24 mouse cellular contexts compared by ENCODE assay signal in the genomic region with DNA sequence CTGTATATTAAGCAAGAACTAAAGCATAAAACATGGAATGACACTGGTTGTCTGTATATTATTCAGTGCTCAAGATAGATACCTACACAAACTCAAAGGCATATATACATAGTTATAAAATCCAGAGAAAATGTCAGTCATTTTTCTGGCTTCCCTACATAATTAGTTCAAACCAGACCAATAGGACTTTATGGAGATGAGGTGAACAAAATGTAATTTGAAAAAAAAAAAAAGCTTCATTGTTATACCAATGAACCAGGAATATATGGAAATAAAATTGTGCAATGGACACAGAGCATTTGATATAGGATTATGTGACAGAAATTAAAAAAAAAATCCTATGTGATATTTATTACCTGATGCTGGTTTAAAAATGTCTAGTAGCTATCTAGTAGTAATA.
DNase-seq lines count a peak whose midpoint lies in the region; ATAC-seq and TF ChIP-seq lines count a peak whose summit lies in the region.
"Had no signal": no experiment of that assay in that cellular context is flagged by ENCODE, and none has a peak within 500 bp of the region (broad histone marks: within the 10 kb centered on the region; RNA-seq: fewer than 3 reads in every experiment).

No protein-coding gene starts in this region.

- peak overlapping the region; percentile 65 for H3K9ac ChIP-seq in MEL (ENCODE audit: control insufficient read depth, low read depth, low read length, poor library complexity, severe bottlenecking)
- H3K9ac ChIP-seq in liver, embryonic 12.5 days, result no peak overlapping the region
- no peak overlapping the region for H3K9ac ChIP-seq in liver, embryonic 15.5 days
- H3K9ac ChIP-seq: embryonic facial prominence, embryonic 13.5 days; embryonic facial prominence, embryonic 15.5 days; forebrain, embryonic 12.5 days had no signal

- H3K4me1 ChIP-seq in MEL (ENCODE audit: control insufficient read depth in 1 of 2, insufficient read depth in 2 of 2, low read length in 2 of 2), result peaks cover 8 to 41% of the 10 kb centered on the region in 2 experiments
- peaks cover 21% of the 10 kb centered on the region; the same call in 1 of the 2 replicates for H3K4me1 ChIP-seq in liver, embryonic 12.5 days
- H3K4me1 ChIP-seq in liver, embryonic 15.5 days (replicated peaks), result peaks cover 22% of the 10 kb centered on the region
- H3K4me1 ChIP-seq in hindbrain, embryonic 10.5 days (replicated peaks), result no peaks in the 10 kb centered on the region
- H3K4me1 ChIP-seq: embryonic facial prominence, embryonic 13.5 days; embryonic facial prominence, embryonic 15.5 days; forebrain, embryonic 10.5 days; forebrain, embryonic 12.5 days had no signal

- H3K4me3 ChIP-seq in MEL (ENCODE audit: control insufficient read depth in 1 of 2, insufficient read depth in 1 of 2, low read depth in 2 of 2, low read length in 2 of 2), result peak overlapping the region in 1 of 2 experiments; percentile 8; a peak in 2 of 4 replicates
- no peak overlapping the region for H3K4me3 ChIP-seq in liver, embryonic 12.5 days
- H3K4me3 ChIP-seq in liver, embryonic 15.5 days (replicated peaks), result no peak overlapping the region
- H3K4me3 ChIP-seq in hindbrain, embryonic 10.5 days, result no peak overlapping the region
- H3K4me3 ChIP-seq: embryonic facial prominence, embryonic 13.5 days; embryonic facial prominence, embryonic 15.5 days; erythroblast, embryonic 14.5 days; forebrain, embryonic 10.5 days; forebrain, embryonic 12.5 days had no signal

- no peaks in the 10 kb centered on the region for H3K9me3 ChIP-seq in MEL (replicated peaks; ENCODE audit: insufficient read depth, low read length)
- H3K9me3 ChIP-seq in liver, embryonic 12.5 days (replicated peaks), result no peaks in the 10 kb centered on the region
- no peaks in the 10 kb centered on the region for H3K9me3 ChIP-seq in liver, embryonic 15.5 days (replicated peaks)
- H3K9me3 ChIP-seq in hindbrain, embryonic 10.5 days, result no peaks in the 10 kb centered on the region
- H3K9me3 ChIP-seq: embryonic facial prominence, embryonic 13.5 days; embryonic facial prominence, embryonic 15.5 days; forebrain, embryonic 10.5 days; forebrain, embryonic 12.5 days had no signal

- ATAC-seq in liver, embryonic 12.5 days, result 0 out of 2 replicates have a peak, but pooled peaks have one; percentile 1
- no peak for ATAC-seq in liver, embryonic 15.5 days (ENCODE audit: insufficient read depth)
- ATAC-seq: activated CD4-positive, CD25-positive, alpha-beta regulatory T cell, adult 4 months; forebrain, embryonic 14.5 days; forebrain, embryonic 16.5 days; Patski had no signal

- no peak; a peak in 1 of 4 replicates for TF ChIP-seq EP300 in MEL (IDR thresholded peaks at IDR 0.05; ENCODE audit: low read depth in 1 of 2, low read length in 2 of 2)

- DNase-seq in MEL (ENCODE audit: low read depth, low spot score), result no peak
- no peak for DNase-seq in hindbrain, embryonic 10.5 days (ENCODE audit: low spot score)
- DNase-seq in cerebellum, adult 18-20 months, result no peak
- DNase-seq in gastrocnemius, adult 8-10 months (ENCODE audit: low spot score in 2 of 2), result no peak
- DNase-seq: adrenal gland, adult 8-10 months; adrenal gland, postnatal 14 days; adrenal gland, postnatal 36 days; cerebellum, adult 11-12 months; cerebellum, adult 8-10 months; cerebellum, adult 9-11 months; cerebellum, postnatal 14 days; cerebellum, postnatal 36 days; embryo, embryonic 11 days had no signal

- H3K79me2 ChIP-seq in MEL (ENCODE audit: control insufficient read depth, insufficient read depth, low read length, poor library complexity), result no peaks in the 10 kb centered on the region

- no peak for TF ChIP-seq CTCF in MEL (IDR thresholded peaks at IDR 0.05 in 2 of 3, conservative IDR thresholded peaks at IDR 0.05 in 1 of 3; ENCODE audit: control insufficient read depth in 1 of 3, insufficient read depth in 1 of 3, low read depth in 2 of 3, low read length in 3 of 3, poor library complexity in 1 of 3, severe bottlenecking in 1 of 3)

- TF ChIP-seq RAD21 in MEL (IDR thresholded peaks at IDR 0.05; ENCODE audit: low read depth, low read length), result no peak

- no peak overlapping the region for H3K4me2 ChIP-seq in liver, embryonic 12.5 days
- H3K4me2 ChIP-seq in liver, embryonic 15.5 days, result no peak overlapping the region
- H3K4me2 ChIP-seq: embryonic facial prominence, embryonic 13.5 days; embryonic facial prominence, embryonic 15.5 days; forebrain, embryonic 12.5 days had no signal

- TF ChIP-seq POLR2A in MEL (IDR thresholded peaks at IDR 0.05; ENCODE audit: control insufficient read depth in 1 of 2, insufficient read depth in 1 of 2, low read depth in 1 of 2, low read length in 2 of 2, poor library complexity in 1 of 2), result no peak

- H3K36me3 ChIP-seq in MEL (ENCODE audit: control insufficient read depth in 1 of 2, insufficient read depth in 2 of 2, low read length in 2 of 2), result peaks cover 0 to 43% of the 10 kb centered on the region in 2 experiments; a peak in 2 of 4 replicates
- no peaks in the 10 kb centered on the region for H3K36me3 ChIP-seq in liver, embryonic 12.5 days
- H3K36me3 ChIP-seq in liver, embryonic 15.5 days (replicated peaks), result no peaks in the 10 kb centered on the region
- no peaks in the 10 kb centered on the region for H3K36me3 ChIP-seq in hindbrain, embryonic 10.5 days
- H3K36me3 ChIP-seq: embryonic facial prominence, embryonic 13.5 days; embryonic facial prominence, embryonic 15.5 days; forebrain, embryonic 10.5 days; forebrain, embryonic 12.5 days had no signal

- peak overlapping the region; percentile 98 for H3K27ac ChIP-seq in MEL (ENCODE audit: control insufficient read depth, low read depth, low read length)
- H3K27ac ChIP-seq in liver, embryonic 12.5 days, result peak overlapping the region; percentile 76
- H3K27ac ChIP-seq in liver, embryonic 15.5 days (replicated peaks), result peak overlapping the region; percentile 79
- H3K27ac ChIP-seq in hindbrain, embryonic 10.5 days, result no peak overlapping the region
- H3K27ac ChIP-seq: embryonic facial prominence, embryonic 13.5 days; embryonic facial prominence, embryonic 15.5 days; forebrain, embryonic 10.5 days; forebrain, embryonic 12.5 days had no signal

- no peaks in the 10 kb centered on the region for H3K27me3 ChIP-seq in MEL (ENCODE audit: control insufficient read depth in 1 of 2, insufficient read depth in 2 of 2, low read length in 2 of 2)
- H3K27me3 ChIP-seq in liver, embryonic 12.5 days (replicated peaks), result no peaks in the 10 kb centered on the region
- no peaks in the 10 kb centered on the region for H3K27me3 ChIP-seq in liver, embryonic 15.5 days
- H3K27me3 ChIP-seq in hindbrain, embryonic 10.5 days (ENCODE audit: insufficient read depth, poor library complexity, severe bottlenecking), result no peaks in the 10 kb centered on the region
- H3K27me3 ChIP-seq: embryonic facial prominence, embryonic 13.5 days; embryonic facial prominence, embryonic 15.5 days; forebrain, embryonic 12.5 days; Patski had no signal

TF ChIP-seq in MEL, 35 proteins besides CTCF, POLR2A, EP300 and RAD21:
- peak; percentile 64; the same call in 1 of the 2 replicates for TF ChIP-seq ZNF384 (IDR thresholded peaks at IDR 0.05; ENCODE audit: low read depth, low read length)
- peak; percentile 65 for TF ChIP-seq SIN3A (IDR thresholded peaks at IDR 0.05; ENCODE audit: low read length)
- TF ChIP-seq ZC3H11A (IDR thresholded peaks at IDR 0.05; ENCODE audit: low read depth, low read length), result no peak; the same call in 1 of the 2 replicates
- no peak for TF ChIP-seq USF1 (IDR thresholded peaks at IDR 0.05; ENCODE audit: low read depth, low read length)
- TF ChIP-seq KAT2A (conservative IDR thresholded peaks at IDR 0.05; ENCODE audit: low read depth, low read length), result 0 out of 2 replicates have a peak, but pooled peaks have one; percentile 16
- TF ChIP-seq MYC (IDR thresholded peaks at IDR 0.05; ENCODE audit: low read depth, low read length), result 0 out of 2 replicates have a peak, but pooled peaks have one; percentile 12
- TF ChIP-seq MAFK (IDR thresholded peaks at IDR 0.05; ENCODE audit: borderline replicate concordance, low read depth, low read length), result no peak
- no peak for TF ChIP-seq ZKSCAN1 (IDR thresholded peaks at IDR 0.05; ENCODE audit: low read depth, low read length)
- TF ChIP-seq CHD1 (IDR thresholded peaks at IDR 0.05; ENCODE audit: low read depth, low read length), result peak; percentile 83; the same call in 1 of the 2 replicates
- TF ChIP-seq TCF12 (IDR thresholded peaks at IDR 0.05; ENCODE audit: low read depth, low read length), result 0 out of 2 replicates have a peak, but pooled peaks have one; percentile 17
